ENCODE assay signal across 15 mouse cellular contexts in the genomic region with DNA sequence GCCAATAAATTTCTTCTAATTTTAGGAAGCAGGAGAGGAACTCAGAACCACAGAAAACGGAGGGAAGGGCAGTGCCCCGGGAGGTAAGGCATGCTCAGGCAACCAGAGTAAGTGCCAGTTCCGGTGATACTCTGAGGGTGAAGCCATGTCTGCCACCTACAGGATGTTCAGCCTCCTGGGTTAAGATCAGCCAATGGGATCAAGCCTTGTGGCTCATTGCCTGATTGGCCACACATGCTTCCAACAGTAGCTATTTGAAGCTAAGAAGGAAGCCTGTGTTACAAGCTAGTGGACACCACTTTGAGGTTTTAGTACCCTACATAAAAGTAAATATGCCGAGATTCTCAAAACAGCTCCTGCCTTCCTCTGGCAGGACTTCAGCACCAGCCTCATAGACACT.
A peak's percentile ranks its signal among the peaks of the same experiment; 100 is the strongest.
DNase-seq lines count a peak whose midpoint lies in the region; ATAC-seq lines count a peak whose summit lies in the region.
"Had no signal": no experiment of that assay in that cellular context is flagged by ENCODE, and none has a peak within 500 bp of the region (broad histone marks: within the 10 kb centered on the region; RNA-seq: fewer than 3 reads in every experiment).

No protein-coding gene starts in this region.

- DNase-seq in 416B (ENCODE audit: low read depth) (peak; percentile 60), ZHBTc4 (ENCODE audit: low read depth, low spot score) (peak; percentile 56)
- peak; percentile 32 to 40 for DNase-seq in B cell, adult 2 months
- peak; percentile 53 for DNase-seq in splenic B cell, adult 2 months (ENCODE audit: low read depth, low spot score)
- no peak for DNase-seq in spleen, postnatal 4 days (ENCODE audit: low spot score in 2 of 2)
- no peak for DNase-seq in right cerebral cortex, postnatal 14 days
- DNase-seq: adrenal gland, postnatal 36 days; gastrocnemius, postnatal 14 days; kidney, postnatal 10 days; layer of hippocampus, postnatal 36 days had no signal

- peaks cover 12% of the 10 kb centered on the region for H3K36me3 ChIP-seq in splenic B cell, adult 2 months (ENCODE audit: control insufficient read depth, insufficient read depth, low read length, poor library complexity, severe bottlenecking)
- H3K36me3 ChIP-seq: embryonic facial prominence, embryonic 15.5 days; limb, embryonic 13.5 days had no signal

- H3K27me3 ChIP-seq in splenic B cell, adult 2 months (ENCODE audit: control insufficient read depth, insufficient read depth, low read length, poor library complexity, severe bottlenecking): no peaks in the 10 kb centered on the region
- H3K27me3 ChIP-seq: embryonic facial prominence, embryonic 15.5 days; forebrain, embryonic 13.5 days; limb, embryonic 13.5 days; Patski had no signal

- ATAC-seq in frontal cortex, adult (ENCODE audit: low TSS enrichment): no peak
- ATAC-seq: forebrain, embryonic 13.5 days; Patski had no signal

Comparison
In these comparisons a context has a peak if more than half of its experiments do, and no peak if none do; other contexts are left out.
1. DNase-seq: peak in 416B (single experiment), B cell, adult 2 months (2 of 2), ZHBTc4 (single experiment) and splenic B cell, adult 2 months (single experiment); none in spleen, postnatal 4 days (0 of 2) and right cerebral cortex, postnatal 14 days (single experiment).